Mouse (Mus musculus) adrenal gland, postnatal 0 days (tissue): ENCODE results near the gene Dhcr7. TPM values are rescaled to one million over a fixed set of nuclear protein-coding genes. Genes with fewer than 3 reads are reported as not detected.

ENCODE experiments used
- microRNA-seq: library from miRNA; unstranded; fragments of <30 nt; microRNA quantifications from one replicate; pipeline ENCODE4, GENCODE M21; 2016; ENCODE audit warnings: borderline replicate concordance; ENCODE audit not compliant: insufficient number of aligned reads
- polyA plus RNA-seq: library from polyadenylated mRNA; unstranded; fragments of >200 nt; fragmentation: Nextera tagmentation; extraction: Ambion mirVana; gene quantifications from 2 replicates; pipeline ENCODE4 v1.2.1, GENCODE M21; 2015

Gene Dhcr7
- polyA plus RNA-seq: 97.3 and 187 TPM in 2 replicates

GRCm38 (mm10) chr7:143822375-143823265 lies at the start of gene Dhcr7, which contains the start of gene Nadsyn1:
Gene Dhcr7, plus strand, starts transcription at chr7:143823145.
Gene Nadsyn1, minus strand, starts transcription at chr7:143822849.

GRCm38 (mm10) chr7:143783996-143784829 lies 38.7 kb upstream of the Dhcr7 start, which contains the start of gene Mrgpre:
Gene Mrgpre, minus strand, starts transcription at chr7:143784500.

DNA sequence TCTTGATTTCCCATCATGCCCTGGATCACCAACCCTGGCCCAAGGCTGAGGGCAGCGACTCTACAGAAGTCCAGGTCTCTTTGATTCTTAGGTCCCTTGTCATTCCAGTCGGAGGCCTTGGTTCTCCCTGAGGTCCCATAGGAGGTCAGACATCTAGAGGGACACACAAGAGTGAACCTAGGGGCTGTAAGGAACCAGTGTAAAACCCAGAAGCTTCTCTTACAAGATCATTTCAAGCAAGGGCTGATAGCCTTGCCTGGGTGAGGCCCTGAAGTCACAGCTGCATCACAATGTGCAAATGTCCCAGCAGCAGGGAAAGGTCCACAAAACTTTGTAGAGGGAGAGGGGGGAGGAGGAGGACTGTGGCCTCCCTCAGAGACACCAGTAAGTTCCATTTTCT lies 43.6 kb downstream of the Dhcr7 start, which contains the start of gene Gm498:
Gm498 (plus strand) TSS at position 301 of the 400 bp plus-strand sequence.

Small RNA genes lying within 50 kb of the gene (microRNA-seq; reads per million reads assigned to microRNA genes)
- gene Gm22064: not detected

Other genes starting within 250 kb of the Dhcr7 start
- 21.6 and 29.9 TPM in 2 replicates for gene Cars, start 223.1 kb upstream of the Dhcr7 start, polyA plus RNA-seq
- gene Tnfrsf26, start 194.4 kb upstream of the Dhcr7 start, polyA plus RNA-seq: 0.84 and 0.88 TPM in 2 replicates
- 3.5 and 5.0 TPM in 2 replicates for gene Tnfrsf22, start 173.5 kb upstream of the Dhcr7 start, polyA plus RNA-seq
- gene Tnfrsf23, start 137.3 kb upstream of the Dhcr7 start, polyA plus RNA-seq: 2.4 and 3.1 TPM in 2 replicates
- gene Osbpl5, start 66.2 kb upstream of the Dhcr7 start, polyA plus RNA-seq: 17.7 and 22.4 TPM in 2 replicates
- gene Mrgprg, start 56.2 kb upstream of the Dhcr7 start, polyA plus RNA-seq: 0.37 and 0.84 TPM in 2 replicates
- gene Mrgpre, start 38.6 kb upstream of the Dhcr7 start, polyA plus RNA-seq: 1.9 and 4.8 TPM in 2 replicates
- 4.5 and 9.0 TPM in 2 replicates for gene Nadsyn1, start 296 bp upstream of the Dhcr7 start, polyA plus RNA-seq
- gene Gm498, start 43.7 kb downstream of the Dhcr7 start, polyA plus RNA-seq: not detected in 2 replicates
- 1.7 and 2.3 TPM in 2 replicates for gene Shank2, start 178.8 kb downstream of the Dhcr7 start, polyA plus RNA-seq